Mouse (Mus musculus) liver, postnatal 0 days (tissue): ENCODE measurements around the gene Myo15b.

ENCODE experiments used
- CTCF ChIP-seq: sonication (generic); IDR thresholded peaks from 2 replicates; pipeline ENCODE4 v1.5.1; 2016; ENCODE audit warnings: antibody characterized with exemption, low read depth
- EP300 ChIP-seq: IDR thresholded peaks from 2 replicates; pipeline ENCODE4 v1.6.1; 2016; ENCODE audit warnings: antibody characterized with exemption, low read depth, mild to moderate bottlenecking

GRCm38 (mm10) chr11:115821001-115821400, 37.2 kb upstream of the Myo15b start:
- no peak for TF ChIP-seq CTCF
- no peak for TF ChIP-seq EP300
